Mouse (Mus musculus) ES-E14 (cell line): ENCODE measurements around the gene Serpina1a. TPM values are rescaled to one million over a fixed set of nuclear protein-coding genes. Genes with fewer than 3 reads are reported as not detected.

Experiments used
- total RNA-seq: library from RNA; depleted of rRNA; stranded (reverse); fragments of 300-350 nt; gene quantifications from 2 replicates; pipeline ENCODE4 v1.2.3, GENCODE M21; 2012; rRNA removed

The Serpina1a gene
- total RNA-seq, 1 experiment, result not detected

Other genes starting within 250 kb of the Serpina1a start
- not detected in 2 replicates for gene Serpina10, start 232.1 kb downstream of the Serpina1a start, total RNA-seq
- gene Serpina6, start 206.3 kb downstream of the Serpina1a start, total RNA-seq, result not detected in 2 replicates
- not detected in 2 replicates for gene Serpina16, start 187.4 kb downstream of the Serpina1a start, total RNA-seq
- gene Serpina1f, start 168.0 kb downstream of the Serpina1a start, total RNA-seq, result not detected in 2 replicates
- gene Serpina1d, start 90.0 kb downstream of the Serpina1a start, total RNA-seq, result not detected in 2 replicates
- not detected in 2 replicates for gene Serpina1b, start 33.2 kb downstream of the Serpina1a start, total RNA-seq
- gene Serpina1c, start 41.3 kb upstream of the Serpina1a start, total RNA-seq, result not detected in 2 replicates
- not detected in 2 replicates for gene Serpina1e, start 95.4 kb upstream of the Serpina1a start, total RNA-seq
- gene Serpina11, start 126.4 kb upstream of the Serpina1a start, total RNA-seq, result not detected in 2 replicates
- 0.18 TPM in 1 of 2 replicates, not detected in the other for gene Serpina9, start 150.2 kb upstream of the Serpina1a start, total RNA-seq
- gene Serpina12, start 180.9 kb upstream of the Serpina1a start, total RNA-seq, result 0.13 TPM in 1 of 2 replicates, not detected in the other
- gene Serpina5, start 237.6 kb upstream of the Serpina1a start, total RNA-seq, result not detected in 2 replicates
- not detected in 2 replicates for gene Serpina3a, start 249.2 kb upstream of the Serpina1a start, total RNA-seq